Mouse (Mus musculus): ENCODE measurements around the gene Gfra1.

Gene Gfra1

DNA sequence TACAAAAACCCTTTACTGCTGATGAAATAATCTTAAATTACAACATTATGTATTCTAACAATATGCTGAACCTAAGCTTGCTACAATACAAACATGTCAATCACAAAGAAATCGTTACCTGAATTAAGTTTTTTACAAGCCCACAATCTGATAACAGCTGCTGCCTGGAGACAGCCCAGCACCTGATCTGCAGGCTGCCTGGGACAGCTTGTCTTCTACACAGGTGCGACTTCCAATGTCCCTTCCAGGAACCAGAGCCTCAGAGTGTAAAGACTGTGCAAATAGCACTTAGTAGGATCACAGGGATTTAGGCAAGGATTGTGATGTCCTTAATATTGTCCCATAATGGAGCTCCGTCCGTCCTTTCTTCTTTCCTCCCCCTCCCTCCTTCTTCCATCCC is 204.0 kb downstream of the Gfra1 start:
- DNase-seq (ENCODE audit: low spot score) = no peak

DNA sequence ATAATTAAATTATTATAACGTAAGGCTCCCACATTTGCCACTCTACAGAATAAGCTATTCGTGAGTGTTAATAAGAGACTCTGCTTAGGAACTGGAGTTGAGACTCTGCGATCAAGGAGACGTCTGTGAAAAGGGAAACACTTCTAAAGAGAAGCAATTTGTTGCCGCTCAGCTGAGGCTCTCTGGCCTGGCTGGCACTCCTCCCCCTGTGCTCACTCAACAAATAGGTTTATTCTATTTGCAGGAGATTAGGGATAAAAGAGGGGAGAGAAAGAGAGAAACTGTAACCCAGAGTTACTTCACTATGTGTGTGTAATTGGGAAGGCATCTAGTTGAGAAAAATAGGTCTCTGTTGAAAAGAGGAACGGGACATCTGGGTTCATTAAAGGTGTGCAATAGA is 204.6 kb downstream of the Gfra1 start:
- DNase-seq (ENCODE audit: low spot score) = no peak

- DNase-seq (ENCODE audit: low spot score) = no peak
Measured at GRCm38 (mm10) chr19:58250237-58250636, 205.5 kb downstream of the Gfra1 start.

DNA sequence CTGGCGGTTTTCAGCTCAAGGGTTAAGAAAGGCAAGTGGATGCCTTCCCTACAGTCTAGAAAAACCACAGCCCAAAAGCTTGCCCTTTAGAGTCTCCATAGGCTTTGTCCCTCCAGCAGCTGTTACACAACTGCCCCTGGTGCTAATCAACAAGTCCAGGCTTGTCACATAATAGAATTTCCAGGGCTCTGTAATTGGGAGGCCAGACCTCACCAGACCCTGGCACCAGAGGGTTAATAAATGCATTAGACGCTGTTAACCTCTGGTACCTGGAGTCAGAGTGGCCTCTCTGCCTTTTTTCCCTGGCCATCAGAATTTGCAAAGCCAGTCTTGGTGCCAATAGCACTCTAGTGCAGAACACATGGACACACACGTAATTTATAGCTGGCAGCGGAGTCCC is 211.6 kb downstream of the Gfra1 start:
- DNase-seq (ENCODE audit: low spot score) = peak; percentile 29

DNA sequence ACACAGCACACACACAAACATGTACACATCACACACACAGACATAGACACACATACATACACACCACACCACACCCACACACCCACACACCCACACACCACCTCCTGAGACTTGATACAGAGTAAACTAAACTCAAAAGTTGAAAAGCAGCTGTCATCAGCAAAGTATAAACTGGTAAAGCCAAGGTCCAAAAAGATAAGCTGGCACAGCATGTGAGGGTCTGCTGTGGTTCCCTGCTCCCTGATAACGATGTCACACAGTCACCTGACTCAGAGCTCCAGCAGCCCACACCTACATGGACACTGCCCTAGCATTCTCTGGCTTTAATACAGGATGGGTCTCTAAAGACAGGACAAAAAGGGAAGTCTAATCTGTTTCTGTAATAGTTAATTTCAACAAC is 212.1 kb downstream of the Gfra1 start:
- no peak for DNase-seq (ENCODE audit: low spot score)

DNA sequence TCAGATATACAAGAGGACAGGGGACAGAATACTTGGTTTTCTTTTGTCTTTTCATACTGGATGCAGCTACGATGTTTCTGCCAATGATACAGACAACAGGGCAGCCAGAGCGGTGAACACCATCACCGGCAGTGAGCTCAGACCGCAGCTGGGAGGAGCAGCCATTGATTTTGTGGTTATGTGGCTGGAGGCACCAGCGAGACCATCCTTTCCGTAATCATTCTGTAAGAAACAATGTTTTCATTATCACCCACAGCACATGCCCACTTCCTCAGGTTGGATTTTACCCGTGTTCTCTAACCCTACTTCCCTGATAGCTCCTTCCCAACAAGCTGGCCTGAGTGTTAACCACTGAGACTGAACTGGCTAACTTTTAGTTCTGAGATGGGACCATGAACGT is 217.4 kb downstream of the Gfra1 start:
- no peak for DNase-seq (ENCODE audit: low spot score)

- peak; percentile 68 for DNase-seq (ENCODE audit: low spot score)
Measured at GRCm38 (mm10) chr19:58227725-58228124, 228.0 kb downstream of the Gfra1 start.

DNA sequence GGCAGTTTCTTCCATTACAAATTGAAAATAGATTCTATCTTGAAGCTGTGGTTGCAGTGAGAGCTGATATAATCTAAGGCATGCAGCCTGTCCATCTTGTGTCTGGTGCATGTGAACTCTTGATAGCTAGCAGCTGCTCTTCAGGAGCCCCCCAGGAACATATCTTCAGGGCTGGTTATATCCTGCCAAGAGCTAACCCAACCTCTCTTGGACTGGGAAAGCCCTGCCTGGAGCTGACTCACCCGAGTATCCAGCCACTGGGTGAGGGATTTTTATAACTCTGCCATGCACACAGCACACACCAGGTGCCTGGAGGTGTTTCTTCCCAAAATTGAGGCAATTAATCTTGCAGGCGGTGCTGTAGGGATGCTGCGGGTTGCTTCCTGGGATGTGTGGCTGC is 228.8 kb downstream of the Gfra1 start:
- DNase-seq (ENCODE audit: low spot score) = no peak

- DNase-seq (ENCODE audit: low spot score) = peak; percentile 42
Measured at GRCm38 (mm10) chr19:58220061-58220831, 235.5 kb downstream of the Gfra1 start.

DNA sequence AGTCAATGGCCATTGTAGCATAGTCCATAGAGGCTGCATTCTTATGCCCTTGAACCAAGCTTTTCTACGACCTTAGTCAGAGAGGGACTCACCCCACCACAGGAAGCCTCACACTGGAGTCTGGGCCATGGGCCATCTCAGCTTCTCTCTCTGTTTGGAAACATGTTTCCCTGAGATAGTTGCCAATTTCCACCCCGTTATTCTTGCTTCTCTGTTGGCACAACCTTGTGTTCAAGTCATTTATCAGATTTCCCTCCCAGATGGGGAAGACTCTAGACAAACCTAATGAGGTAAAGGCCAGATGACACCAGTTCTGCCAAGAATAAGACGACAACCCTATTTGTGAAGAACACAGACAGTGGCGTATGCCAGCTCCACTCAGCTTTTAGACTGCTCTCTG is 238.1 kb downstream of the Gfra1 start:
- no peak for DNase-seq (ENCODE audit: low spot score)

DNA sequence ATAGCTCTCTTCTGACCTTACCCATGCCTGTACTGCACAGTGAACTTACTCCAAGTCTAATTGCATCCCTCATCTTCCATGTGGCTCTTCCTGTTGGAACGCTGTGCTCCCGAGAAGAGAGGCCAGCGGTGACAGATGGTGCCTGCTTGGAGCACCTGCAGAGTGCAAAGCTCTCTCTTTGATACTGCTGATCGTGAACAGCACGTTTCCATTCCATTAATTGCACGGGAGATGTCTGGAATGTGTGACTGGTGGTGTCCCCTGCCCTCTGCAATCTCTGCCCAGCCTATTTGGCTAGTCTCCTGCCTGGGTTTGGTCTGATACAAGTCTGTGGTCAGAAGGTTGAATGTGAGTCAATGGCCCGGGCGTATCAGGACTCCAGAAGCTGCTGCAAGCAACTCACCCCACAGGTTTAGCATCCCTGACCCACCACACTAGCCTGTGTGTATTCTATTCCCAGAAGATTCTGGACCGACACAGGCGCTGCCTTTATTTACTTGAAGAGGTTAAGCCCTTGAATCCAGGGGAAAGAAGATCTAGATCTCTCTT is 249.1 kb downstream of the Gfra1 start:
- no peak for DNase-seq (ENCODE audit: low spot score)

DNA sequence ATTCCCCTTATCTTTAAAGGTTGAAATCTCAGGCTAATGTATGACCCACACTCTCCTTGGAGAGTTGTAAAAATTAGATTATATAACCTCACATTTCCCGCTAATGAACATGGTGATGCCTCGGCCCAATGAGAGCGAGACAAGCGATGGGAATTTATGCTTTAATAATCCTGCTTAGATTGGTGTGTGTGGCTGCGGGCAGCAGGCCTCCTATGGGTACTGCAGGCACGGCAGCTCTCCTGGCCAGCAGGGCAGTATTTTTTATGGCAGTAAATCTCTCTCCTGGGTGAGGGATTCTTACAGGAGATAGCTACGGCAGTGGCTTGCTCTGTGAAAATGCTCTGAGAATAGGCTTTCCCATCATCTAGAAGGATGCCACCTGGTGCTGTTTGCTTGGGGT is 250.2 kb downstream of the Gfra1 start:
- DNase-seq (ENCODE audit: low spot score) = no peak

- DNase-seq (ENCODE audit: low spot score) = no peak
Measured at GRCm38 (mm10) chr19:58202627-58203026, 253.1 kb downstream of the Gfra1 start.

GRCm38 (mm10) chr19:58199679-58200078 is 256.0 kb downstream of the Gfra1 start:
- DNase-seq (ENCODE audit: low spot score) = no peak

DNA sequence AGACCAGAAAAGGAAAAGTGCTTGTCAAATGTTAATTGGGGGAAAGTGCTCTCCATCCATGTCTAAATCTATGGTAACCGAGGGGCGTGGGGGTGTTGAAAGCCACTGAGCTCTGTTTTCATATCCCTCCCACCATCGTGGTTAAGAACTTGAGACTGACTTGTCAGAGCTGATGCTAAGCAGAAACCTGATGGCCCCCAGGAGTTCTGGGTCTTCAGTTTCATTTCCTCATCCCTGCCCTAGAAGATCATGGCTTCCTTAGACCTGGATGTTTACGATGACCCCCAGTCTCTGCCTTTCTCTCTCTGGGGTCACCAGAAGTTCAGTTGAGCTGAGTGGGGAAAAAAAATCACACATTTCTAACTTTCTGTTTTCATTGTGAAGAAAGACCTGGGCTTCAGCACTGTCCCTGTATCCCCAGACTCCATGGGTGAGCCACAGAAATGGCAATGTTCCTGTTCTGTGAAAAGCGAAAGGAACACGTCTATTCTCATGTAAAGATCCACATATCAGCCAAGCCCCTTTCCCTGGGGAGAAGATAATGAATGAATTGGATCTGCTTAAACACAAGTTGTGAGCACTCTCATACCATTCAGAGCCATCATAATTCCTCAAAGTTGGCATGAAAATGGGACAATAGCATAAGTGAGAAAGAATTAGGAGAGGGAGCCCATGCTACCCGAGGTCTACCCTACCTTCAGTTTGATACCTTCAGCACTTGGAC is 261.8 kb downstream of the Gfra1 start:
- no peak for DNase-seq (ENCODE audit: low spot score)

GRCm38 (mm10) chr19:58190947-58191346 is 264.8 kb downstream of the Gfra1 start:
- DNase-seq (ENCODE audit: low spot score) = no peak

GRCm38 (mm10) chr19:58186558-58186957 is 269.2 kb downstream of the Gfra1 start:
- DNase-seq (ENCODE audit: low spot score) = no peak

Data from retina, embryonic 14.5 days (tissue).